Mouse (Mus musculus): Measurements from ENCODE around the gene Ciita.

DNA sequence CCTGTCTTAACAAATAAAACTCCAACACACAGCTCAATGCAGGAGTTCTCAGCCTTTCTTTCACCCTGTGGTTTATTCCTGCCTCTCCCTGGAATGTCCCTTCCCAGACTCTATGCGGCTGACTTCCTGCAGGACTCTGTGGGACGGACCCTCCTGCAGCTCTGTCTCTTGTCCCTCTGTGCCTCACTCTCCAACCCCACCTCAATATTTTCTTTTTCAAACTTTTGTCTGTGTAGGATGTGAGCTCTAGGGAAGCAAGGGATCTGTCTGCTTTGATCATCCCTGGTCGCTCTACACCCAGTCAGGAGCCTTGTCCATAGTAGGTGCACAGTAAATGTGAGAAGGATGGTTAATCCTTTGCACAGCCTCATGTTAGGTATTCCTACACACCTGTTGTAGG, 48.5 kb downstream of the Ciita start:
- TF ChIP-seq CHD1 (IDR thresholded peaks at IDR 0.05; ENCODE audit: low read depth, low read length), result no peak
- TF ChIP-seq EP300 (IDR thresholded peaks at IDR 0.05; ENCODE audit: low read length), result no peak
- peak; percentile 73; the same call in 1 of the 2 replicates for TF ChIP-seq POLR2AphosphoS2 (IDR thresholded peaks at IDR 0.05; ENCODE audit: low read depth, low read length)
- no peak for TF ChIP-seq GABPA (IDR thresholded peaks at IDR 0.05; ENCODE audit: insufficient replicate concordance, low read depth, low read length)
- TF ChIP-seq SMC3 (IDR thresholded peaks at IDR 0.05; ENCODE audit: low read depth, low read length), result no peak
- no peak for TF ChIP-seq USF2 (conservative IDR thresholded peaks at IDR 0.05; ENCODE audit: low read depth, low read length)
- TF ChIP-seq POLR2A (IDR thresholded peaks at IDR 0.05; ENCODE audit: low read depth, low read length), result no peak
- TF ChIP-seq CTCF (conservative IDR thresholded peaks at IDR 0.05 in 1 of 2, IDR thresholded peaks at IDR 0.05 in 1 of 2; ENCODE audit: low read depth in 2 of 2, low read length in 2 of 2), result no peak
- TF ChIP-seq MXI1 (IDR thresholded peaks at IDR 0.05; ENCODE audit: low read depth, low read length), result no peak
- TF ChIP-seq ZKSCAN1 (IDR thresholded peaks at IDR 0.05; ENCODE audit: borderline replicate concordance, low read depth, low read length), result no peak
- no peak for TF ChIP-seq RAD21 (IDR thresholded peaks at IDR 0.05; ENCODE audit: low read depth, low read length)
- no peak for TF ChIP-seq RCOR1 (conservative IDR thresholded peaks at IDR 0.05; ENCODE audit: low read depth, low read length)
- no peak for TF ChIP-seq ZNF384 (IDR thresholded peaks at IDR 0.05; ENCODE audit: low read depth, low read length)

Measured in CH12.LX (cell line).